Mouse (Mus musculus) hindlimb bud, embryonic 11.5 days (tissue): ENCODE data around the gene Zfp346.
"Not testable (repeated sequence)": the region's sequence is repeated elsewhere in the genome, so short reads cannot be mapped to it uniquely, and the experiment has no call there.

Experiments used
- DNase-seq: peaks from one replicate; pipeline ENCODE4 v3.0.0-alpha.2; 2012; ENCODE audit warnings: low read depth, low spot score; ENCODE audit errors: extremely low spot score

The Zfp346 gene

GRCm38 (mm10) chr13:55105045-55105952, at the start of gene Zfp346:
Zfp346 (plus strand) TSS chr13:55105311.
- DNase-seq = peak; percentile 70

GRCm38 (mm10) chr13:55058042-55058441, 47.1 kb upstream of the Zfp346 start:
- peak; percentile 1 for DNase-seq

- no peak for DNase-seq
These were observed 41.8 kb upstream of the Zfp346 start for GRCm38 (mm10) chr13:55063276-55063675.

GRCm38 (mm10) chr13:55069719-55070118, 35.4 kb upstream of the Zfp346 start:
- no peak for DNase-seq

DNA sequence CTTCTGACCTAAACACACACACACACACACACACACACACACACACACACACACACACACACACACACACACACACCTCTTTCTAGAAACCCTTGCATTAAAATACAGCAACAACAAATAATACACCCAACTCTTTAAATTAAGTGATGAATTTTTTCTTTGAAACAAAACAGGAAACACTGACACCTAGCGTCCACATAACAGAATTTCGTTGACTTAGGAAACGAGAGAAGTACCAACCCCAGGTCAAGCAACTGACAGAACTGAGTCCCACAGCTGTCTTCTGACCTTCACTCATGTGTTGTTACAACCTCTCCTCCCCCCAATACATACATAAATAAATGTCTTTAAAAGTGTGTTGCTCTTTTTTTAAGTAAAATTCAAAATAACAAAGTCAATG, 33.8 kb upstream of the Zfp346 start:
- peak; percentile 1 for DNase-seq

DNA sequence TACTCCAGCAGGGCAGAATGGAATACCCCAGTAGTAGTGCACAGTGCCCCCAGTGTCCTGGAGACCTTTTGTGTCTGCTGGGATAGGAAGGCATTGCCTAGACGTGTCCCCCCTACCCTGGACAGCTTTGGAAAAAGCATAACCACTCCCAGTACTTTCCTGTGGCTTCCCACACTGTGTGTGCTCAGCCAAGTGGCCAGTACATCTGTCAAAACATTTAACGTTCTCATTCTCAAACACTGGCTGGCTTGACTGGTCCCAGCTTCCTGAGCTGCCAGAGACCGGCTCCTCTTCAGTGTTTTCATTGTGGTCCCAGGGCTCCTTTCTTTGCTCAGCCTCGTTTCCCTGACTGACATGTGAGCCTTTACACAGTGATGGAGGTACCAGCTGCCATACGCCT, 29.5 kb upstream of the Zfp346 start:
- no peak for DNase-seq

DNA sequence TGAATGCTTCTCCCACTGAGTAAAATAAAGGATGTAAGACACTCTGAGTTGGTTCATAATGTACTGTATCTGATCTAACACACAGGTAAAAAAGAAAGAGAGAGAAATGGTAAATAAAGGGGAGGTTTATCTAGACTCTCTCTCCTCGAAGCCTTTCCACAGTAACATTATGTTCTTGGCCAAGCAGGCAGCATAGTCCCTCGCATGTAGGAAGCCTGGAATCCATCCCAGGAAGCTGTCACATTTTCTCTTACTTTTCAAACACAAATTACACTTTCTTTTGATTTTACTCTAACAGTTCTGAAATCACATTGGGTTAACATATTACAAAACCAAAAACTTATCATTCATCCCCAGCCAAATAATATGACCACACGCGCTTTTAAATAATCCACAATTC, 12.5 kb upstream of the Zfp346 start:
- DNase-seq = no peak

- DNase-seq = not testable (repeated sequence)
These were observed 7.3 kb upstream of the Zfp346 start for GRCm38 (mm10) chr13:55097841-55098240.

GRCm38 (mm10) chr13:55099066-55099725, 5.9 kb upstream of the Zfp346 start:
- no peak for DNase-seq

GRCm38 (mm10) chr13:55099726-55100478, 5.2 kb upstream of the Zfp346 start, which contains the start of gene Uimc1:
Uimc1 (minus strand) TSS chr13:55100300.
- peak; percentile 28 for DNase-seq

DNA sequence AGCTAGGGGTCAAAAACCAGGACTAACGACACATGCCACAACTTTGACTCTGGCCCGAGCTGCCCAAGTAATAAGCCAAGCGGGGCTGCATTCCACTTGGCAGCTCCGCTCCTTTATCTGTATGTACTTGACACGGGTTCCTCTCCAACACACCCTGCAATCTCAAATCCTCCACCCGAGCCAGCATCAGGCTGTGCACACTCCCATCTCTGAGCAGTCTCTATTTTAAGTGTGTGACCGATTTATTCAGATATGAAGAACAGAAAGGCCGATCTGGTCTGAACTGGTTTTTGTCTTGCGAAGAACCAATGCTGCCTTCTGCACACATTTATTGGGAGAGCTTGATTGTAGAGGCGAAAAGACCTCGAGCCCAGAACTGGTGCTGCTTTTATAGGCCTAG, 3.5 kb upstream of the Zfp346 start:
- no peak for DNase-seq

DNA sequence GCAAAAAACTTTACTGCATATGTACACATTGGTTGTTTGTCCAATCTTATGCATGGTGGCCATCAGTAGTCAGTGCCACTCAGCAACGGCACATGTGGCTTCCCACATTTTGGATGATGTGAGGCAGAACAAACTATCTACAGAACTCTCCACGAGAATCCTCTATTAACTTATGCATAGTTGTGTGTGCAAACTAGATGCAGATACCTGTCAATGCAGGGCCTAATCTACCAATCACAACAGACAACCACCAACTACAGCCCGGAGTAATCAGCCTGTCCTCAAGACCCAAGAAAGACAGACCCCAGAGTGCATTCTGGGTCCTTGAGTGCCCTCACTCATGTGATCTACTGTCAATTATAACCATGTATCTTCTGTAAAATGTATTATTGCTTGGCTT, 2.7 kb upstream of the Zfp346 start:
- no peak for DNase-seq

DNA sequence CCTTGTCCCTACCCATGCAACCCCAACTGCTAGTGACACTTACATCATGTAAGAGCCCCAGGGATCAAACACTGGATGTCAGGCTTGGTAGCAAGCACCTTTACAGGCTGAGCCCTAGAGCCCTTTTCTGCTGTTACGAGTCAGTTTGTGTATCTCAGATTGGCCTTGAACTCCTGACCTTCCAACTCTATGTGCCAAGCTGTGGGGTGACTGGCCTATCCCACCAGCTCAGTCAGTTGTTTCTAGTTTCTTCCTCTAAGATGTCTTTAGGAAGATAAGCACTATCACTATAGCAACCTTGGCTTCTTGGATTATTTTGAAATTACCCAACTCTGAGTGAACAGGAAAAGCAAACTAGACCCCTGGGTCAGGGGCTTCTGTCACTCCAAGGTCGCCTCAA, 1.8 kb upstream of the Zfp346 start:
- no peak for DNase-seq

GRCm38 (mm10) chr13:55105953-55106691, 1.0 kb downstream of the Zfp346 start:
- DNase-seq = no peak

GRCm38 (mm10) chr13:55107116-55107515, 2.0 kb downstream of the Zfp346 start:
- no peak for DNase-seq

DNA sequence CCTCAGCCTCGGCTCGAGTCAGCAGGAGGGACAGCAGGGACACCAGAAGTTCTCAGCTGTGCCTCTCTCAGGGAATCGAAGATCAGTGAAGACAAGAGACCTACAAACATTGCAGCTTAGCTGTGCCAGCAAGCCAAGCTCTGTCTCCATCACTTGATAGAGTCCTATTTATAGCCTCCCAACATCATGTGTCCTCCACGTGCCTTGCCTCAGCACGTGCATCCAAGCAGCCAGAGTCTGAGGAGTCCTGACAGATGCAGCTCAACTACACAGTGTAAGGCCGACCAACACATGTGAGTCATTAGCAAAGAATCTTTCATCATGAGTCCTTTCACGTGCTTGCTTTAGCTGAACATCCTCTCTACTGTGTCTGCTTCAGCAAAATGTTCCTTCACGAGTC, 2.6 kb downstream of the Zfp346 start:
- DNase-seq = no peak

GRCm38 (mm10) chr13:55114375-55114774, 9.3 kb downstream of the Zfp346 start:
- DNase-seq = no peak

DNA sequence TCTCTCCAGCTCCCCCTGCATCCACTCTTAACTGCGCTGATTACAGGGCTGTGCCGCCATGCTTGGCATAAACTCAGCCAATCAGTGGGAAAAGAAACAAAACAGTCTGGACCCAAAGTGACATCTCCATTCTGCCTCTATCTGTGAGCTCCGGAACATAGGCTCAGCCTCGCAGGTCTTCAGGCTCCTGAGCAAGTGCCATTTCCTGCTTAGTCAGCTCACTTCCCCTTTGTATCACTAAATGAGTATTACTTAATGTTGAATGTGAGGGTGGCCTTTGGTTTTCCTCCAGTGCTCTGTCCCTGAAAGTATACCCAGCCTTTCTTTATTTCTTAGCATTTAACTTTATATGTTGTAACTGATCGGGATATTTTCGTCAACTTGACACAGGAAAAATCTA, 19.8 kb downstream of the Zfp346 start:
- no peak for DNase-seq

DNA sequence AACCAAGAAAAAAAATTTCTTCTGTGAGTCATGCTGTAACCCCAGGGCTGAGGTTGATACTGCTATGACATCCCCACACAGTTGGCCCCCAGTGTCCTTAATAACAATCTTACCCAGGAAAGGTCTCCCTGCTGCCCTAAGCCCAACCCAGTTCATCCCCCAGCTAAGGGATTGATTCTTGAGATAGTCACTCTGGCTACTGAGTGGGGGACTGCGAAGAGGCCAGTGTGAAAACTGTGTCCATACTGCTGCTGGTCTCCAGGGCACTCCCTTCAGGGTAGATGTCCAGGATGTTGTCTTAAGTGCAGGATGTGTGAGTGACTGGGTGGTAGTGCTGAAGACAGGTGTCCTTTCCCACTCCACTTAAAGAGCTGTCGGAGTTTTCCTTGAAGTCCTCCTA, 28.3 kb downstream of the Zfp346 start, which contains the start of gene Gm17617:
TSS of gene Gm17617 (minus strand) at position 101 of the 400 bp plus-strand sequence.
- DNase-seq = no peak

- no peak for DNase-seq
These were observed 30.3 kb downstream of the Zfp346 start for GRCm38 (mm10) chr13:55135382-55135781.

GRCm38 (mm10) chr13:55140271-55140670, 35.2 kb downstream of the Zfp346 start:
- no peak for DNase-seq
